Mouse (Mus musculus) brain, embryonic 14.5 days (tissue): ENCODE results near the gene Foxk2.

Experiments
- CTCF ChIP-seq: fragments of 200-500 bp; IDR thresholded peaks from 2 replicates; pipeline ENCODE4 v1.5.1; 2012; ENCODE audit warnings: inconsistent platforms, mild to moderate bottlenecking, moderate library complexity, borderline replicate concordance; ENCODE audit not compliant: insufficient read depth, insufficient read length; ENCODE audit errors: extremely low read depth
- POLR2A ChIP-seq: fragments of 200-500 bp; IDR thresholded peaks from 2 replicates; pipeline ENCODE4 v1.6.1; 2012; ENCODE audit warnings: mild to moderate bottlenecking, inconsistent platforms, borderline replicate concordance; ENCODE audit not compliant: poor library complexity, insufficient read depth, insufficient read length, severe bottlenecking; ENCODE audit errors: extremely low read depth

DNA sequence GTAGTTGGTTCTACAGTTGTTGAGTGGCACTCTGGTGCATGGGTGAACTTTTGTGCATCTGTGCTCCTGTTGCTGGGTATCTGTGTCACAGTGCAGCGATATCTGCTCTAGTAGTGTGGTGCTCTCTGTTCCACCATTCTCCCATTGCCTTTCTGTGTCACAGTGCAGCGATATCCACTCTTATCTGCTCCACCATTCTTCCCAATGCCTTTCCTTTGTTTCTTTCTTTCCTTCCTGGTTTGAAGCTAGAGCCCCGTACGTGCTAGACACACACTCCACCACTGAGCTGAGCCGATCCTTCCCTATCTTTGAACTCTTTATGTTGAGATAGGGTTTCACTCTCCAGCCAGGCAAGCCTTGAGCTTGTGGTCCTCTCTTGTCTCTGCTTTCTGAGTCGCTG is 23.1 kb downstream of the Foxk2 start:
- TF ChIP-seq CTCF: no peak
- TF ChIP-seq POLR2A: no peak
